Mouse (Mus musculus): ENCODE measurements at regions not wholly inside any gene's neighbourhood (a gene's known extent, or its start where the extent isn't known, plus 50 kb on each side); places are given as distances from the start of the nearest gene placed in this dataset.

DNA sequence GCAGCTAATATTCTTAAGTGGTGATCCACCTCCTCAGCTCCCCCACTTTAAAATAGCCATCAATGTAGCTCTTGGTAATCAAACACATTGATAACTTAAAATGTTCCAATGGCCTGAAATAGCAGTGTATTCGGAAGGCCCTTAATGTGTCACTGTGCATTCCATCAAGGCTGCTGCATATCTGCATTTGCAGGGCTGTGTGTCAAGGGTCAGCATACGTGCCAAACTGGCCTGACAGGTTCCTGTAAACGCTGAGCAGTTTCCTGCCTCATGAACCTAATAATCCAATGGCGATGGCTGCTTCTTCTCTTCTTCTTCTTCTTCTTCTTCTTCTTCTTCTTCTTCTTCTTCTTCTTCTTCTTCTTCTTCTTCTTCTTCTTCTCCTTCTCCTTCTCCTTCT, 211.7 kb upstream of the Nfe2l3 start:
- no peak for DNase-seq

DNA sequence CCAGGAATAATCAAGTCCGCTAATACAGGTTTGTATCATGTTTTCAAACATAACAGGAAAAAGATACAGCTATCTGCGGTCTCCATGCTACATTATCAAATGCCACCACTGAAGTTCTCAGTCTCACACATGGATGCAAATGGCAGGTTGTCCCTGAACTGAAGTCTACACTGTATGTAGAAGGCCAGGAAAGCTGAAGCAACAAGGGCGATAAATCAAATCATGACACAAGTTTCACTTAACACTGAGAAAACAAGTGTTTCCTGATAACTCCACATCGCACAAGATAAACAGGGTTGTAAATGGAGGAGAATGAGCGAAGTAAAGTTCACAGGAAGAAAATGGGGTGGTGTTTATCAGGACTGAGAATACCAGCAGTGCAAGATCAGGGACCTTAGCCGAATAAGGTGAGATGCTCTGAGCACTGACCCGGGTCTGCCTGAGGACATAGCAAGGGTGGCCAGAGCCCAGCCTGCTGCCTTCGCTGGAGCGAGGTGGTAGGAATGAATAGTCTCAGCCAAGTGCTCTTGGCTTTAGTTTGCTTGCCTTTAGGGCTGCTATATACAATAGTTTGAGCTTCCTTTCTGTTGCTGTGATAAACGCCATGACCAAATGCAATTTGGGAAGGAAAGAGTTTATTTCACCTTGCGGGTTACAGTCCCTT, 196.3 kb upstream of the Nfe2l3 start:
- no peak for DNase-seq

DNA sequence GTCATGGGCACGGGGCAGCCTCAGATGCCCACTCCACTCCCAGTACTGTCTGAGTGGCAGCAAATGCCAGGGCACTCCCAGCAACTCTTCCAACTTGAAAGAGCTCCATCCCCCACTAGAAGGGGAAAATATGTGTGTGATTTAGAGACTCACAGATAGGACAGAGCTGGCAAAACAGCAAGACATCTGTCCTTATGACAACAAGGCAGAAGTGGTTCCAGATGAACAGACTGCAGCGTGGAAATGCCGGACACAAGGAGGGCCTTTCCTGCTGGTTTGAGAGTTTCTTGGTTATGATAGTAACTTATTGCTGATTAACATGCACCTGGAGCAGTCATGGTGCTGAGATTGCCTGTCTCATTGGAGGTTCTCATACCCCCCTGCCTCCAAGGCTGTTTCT, 192.4 kb upstream of the Nfe2l3 start:
- no peak for DNase-seq

GRCm38 (mm10) chr6:51250233-51250632, 182.2 kb upstream of the Nfe2l3 start:
- no peak for DNase-seq

DNA sequence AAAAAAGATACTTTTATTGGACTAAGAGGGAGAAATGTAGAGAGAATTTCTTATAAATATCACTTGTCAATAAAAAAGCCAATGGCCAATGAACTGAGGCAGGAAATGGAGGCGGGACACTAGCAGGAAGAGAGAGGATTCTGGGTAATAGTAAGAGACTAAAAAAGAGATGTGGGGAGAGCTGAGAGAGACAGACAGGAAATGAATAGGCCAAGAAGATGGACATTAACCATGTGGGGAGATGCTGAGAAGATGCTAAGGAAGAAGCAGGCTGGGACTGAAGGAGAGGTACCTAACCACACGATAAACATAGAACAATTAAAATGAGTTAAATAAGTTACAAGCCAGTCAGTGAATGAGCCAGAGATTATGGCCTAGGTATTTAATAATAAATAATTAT, 181.0 kb upstream of the Nfe2l3 start:
- no peak for DNase-seq

GRCm38 (mm10) chr6:51252721-51253120, 179.7 kb upstream of the Nfe2l3 start:
- no peak for DNase-seq

GRCm38 (mm10) chr6:51256631-51257030, 175.8 kb upstream of the Nfe2l3 start:
- DNase-seq = no peak

- DNase-seq = no peak
Measured at GRCm38 (mm10) chr6:51257524-51257923, 174.9 kb upstream of the Nfe2l3 start.

GRCm38 (mm10) chr6:51258304-51258703, 174.2 kb upstream of the Nfe2l3 start:
- no peak for DNase-seq

- DNase-seq = no peak
Measured at GRCm38 (mm10) chr6:51263595-51263994, 168.9 kb upstream of the Nfe2l3 start.

DNA sequence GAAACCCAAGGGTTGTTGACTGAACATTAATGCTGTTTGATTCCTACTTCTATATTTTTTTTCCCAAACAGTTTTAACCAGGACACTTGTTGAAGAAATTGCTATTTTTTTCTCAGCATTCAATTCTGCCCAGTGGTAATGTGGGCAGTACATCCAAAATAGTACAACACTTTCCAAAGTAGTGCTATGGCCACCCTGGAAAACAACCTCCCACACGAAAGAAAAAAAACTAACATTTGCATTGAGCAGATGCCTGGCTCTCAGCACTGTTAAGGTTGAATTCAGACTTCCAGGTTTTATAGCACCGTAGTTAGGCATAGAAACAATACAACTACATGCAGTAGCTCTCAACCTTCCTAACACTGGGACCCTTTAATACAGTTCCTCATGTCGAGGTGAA, 167.1 kb upstream of the Nfe2l3 start:
- no peak for DNase-seq

GRCm38 (mm10) chr6:51266721-51267120, 165.7 kb upstream of the Nfe2l3 start:
- DNase-seq = no peak

DNA sequence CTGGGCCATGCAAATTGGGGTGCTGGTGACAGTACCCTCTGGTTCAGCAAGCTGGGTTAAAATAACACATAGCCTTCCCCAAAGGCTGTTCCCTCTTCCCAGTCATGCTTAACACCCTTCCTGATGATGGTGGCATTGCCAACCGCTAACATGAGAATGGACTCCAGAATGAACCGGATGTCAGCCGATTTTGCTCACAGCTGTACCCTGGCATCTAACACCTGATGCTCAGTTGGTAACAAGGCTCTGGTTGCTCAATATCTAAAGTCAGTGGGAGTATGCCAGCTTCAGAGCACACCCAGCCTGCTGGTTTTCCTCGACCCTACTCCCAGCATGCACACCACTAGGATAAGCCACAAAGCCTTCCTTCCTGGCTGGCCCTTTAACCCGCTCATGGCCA, 164.6 kb upstream of the Nfe2l3 start:
- DNase-seq = no peak

DNA sequence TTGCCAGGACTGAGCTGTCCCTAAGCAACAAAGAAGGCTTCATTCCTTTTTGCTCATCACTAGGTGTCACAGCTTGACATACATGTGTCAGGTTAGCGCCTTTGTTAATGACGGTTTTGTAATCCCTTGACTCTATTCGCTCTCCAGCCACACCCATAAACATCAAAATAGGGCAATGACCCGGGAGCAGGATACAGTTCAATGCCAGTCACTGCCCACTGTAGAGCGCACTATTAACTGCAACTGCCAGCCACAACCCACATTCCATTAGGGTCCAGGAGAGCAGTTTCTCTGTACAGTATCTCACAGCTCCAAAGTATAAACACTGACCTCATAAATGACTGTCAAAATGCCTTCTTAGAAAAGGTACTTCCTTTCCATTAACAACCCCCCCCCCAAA, 163.5 kb upstream of the Nfe2l3 start:
- no peak for DNase-seq

DNA sequence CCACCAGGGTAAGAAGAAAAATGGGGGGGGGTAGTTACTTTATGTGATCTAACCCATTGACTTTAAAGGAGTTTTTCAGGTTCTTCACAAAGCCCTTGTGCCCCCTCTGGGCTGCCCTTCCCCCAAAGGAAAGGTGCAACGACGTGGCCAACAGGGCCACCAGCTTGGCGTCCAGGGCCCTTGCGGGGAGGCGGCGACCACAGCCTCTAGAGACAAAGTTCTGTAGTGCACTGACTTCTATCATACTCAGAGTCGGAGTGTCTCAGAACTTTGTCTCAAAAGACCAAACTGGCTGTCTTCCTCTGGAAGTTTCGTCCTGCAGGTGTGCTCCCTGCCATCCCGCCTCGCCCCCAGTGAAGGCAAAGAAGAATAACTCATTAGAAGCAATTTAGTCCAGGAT, 162.9 kb upstream of the Nfe2l3 start:
- no peak for DNase-seq

DNA sequence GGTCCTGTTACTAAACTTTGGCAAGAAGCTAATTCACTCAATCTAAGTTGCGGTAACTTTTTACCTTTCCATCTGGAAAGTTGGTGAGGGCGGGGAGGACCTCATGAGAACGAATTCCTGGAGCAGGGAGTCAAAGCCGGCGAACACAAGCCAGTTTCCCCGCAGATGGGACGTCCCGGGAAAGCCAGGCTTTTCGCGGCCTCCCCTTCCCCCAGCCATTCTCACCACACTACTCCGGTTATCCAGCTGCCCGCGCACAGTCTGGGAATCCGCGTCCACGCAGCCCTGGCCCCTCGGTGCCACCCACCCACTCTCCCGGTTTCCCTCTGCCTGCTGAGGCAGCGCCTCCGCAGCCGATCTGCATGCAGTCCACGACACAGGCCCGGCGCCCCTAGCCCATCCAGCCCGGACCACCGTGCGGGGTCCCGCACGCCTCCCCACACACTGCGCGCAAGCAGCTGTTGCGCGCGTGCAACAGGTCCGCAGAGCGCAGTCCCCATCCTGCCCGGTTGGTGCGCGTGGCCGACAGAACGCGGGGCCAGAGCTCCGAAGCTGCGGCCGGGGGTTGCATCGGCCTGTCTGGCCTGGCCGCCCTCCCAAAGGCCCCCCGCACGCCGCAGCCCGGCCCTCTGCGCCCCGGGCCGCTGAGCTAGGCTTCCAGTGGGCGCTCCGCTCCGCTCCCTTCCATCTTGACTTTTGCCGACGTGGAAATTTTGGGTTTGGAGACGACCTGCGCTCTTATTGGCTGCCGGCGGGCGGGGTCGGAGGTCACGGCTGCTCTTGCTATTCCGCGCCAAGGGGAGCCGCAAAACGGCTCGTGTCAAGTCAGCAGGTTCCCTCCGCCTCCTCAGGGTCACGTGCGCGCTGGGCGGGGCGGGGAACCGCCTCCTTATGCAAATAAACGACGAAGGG, 162.0 kb upstream of the Nfe2l3 start:
- peak; percentile 16 to 40 for DNase-seq

GRCm38 (mm10) chr6:51271128-51271480, 161.4 kb upstream of the Nfe2l3 start:
- no peak for DNase-seq

DNA sequence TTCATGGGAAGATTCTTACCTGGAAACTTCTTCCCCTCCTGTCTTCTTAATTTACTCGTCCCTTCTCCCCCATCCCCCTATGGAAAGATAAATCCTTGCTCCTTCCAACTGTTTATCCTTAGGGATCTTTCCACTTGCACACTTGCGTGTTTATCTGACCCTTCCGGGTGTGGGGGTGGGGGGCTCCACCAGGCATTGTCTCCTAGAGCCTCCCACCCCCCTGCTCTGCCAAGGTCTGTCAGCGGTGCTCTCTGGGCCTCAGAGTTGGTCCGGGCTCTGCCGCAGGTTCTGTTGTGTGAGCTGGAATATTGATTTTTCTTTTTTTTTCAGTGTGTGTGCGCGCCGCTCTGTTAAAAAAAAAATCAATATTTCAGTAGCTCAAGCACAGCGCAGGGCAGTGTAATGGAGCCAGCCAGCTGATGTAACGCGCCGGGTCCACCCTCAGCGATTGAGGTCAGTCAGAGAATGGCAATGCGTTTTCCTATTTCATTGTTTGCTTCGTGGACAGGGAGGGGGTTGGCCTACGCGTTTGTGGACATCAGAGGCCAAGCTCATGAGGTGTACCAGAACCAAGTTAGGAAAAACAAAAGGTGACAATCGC, 160.2 kb upstream of the Nfe2l3 start:
- DNase-seq = no peak

- DNase-seq = no peak
Measured at GRCm38 (mm10) chr6:51279491-51279890, 153.0 kb upstream of the Nfe2l3 start.

DNA sequence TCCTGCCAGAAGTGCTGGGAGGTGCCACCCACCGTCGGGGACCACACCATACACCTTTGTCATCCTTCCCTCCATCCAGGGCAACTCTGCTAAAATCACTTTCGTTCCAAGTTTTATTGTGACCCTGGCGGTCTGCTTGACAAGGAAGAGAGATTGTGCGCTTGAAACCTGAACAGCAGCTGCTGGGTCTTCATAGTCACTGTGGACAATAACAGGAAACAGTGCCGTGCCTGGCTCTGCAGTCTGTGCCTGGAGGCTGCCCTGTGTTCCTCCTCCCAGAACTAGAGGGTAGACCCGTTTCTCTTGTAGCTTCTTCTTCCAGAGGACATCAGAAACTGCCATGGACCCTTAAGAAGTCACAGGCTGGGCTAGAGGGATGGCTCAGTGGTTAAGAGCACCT, 152.2 kb upstream of the Nfe2l3 start:
- DNase-seq = no peak

- no peak for DNase-seq
Measured at GRCm38 (mm10) chr6:51283916-51284706, 148.4 kb upstream of the Nfe2l3 start.

DNA sequence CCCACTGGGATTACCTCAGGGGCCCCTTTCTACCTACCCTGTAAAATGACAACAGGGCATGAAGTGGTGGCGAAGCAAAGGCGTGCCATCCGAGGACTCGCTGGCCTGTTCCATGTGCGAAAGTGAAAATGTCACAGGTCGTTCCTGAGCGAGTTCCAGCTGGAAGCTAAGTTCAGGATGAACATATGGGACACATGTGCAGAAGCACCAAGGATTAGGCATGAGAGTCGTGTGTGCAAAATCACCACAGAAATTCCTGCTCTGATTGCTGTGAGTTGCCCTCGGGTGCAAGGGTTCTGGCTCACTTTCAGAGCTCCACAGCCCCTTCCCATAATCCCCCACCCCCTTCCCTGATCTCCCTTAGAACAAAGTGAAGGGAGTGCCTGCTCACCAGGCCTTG, 147.6 kb upstream of the Nfe2l3 start:
- no peak for DNase-seq

GRCm38 (mm10) chr6:51286836-51287235, 145.6 kb upstream of the Nfe2l3 start:
- DNase-seq = no peak

All from layer of hippocampus, postnatal 36 days (tissue).